Mouse (Mus musculus) erythroblast, embryonic 14.5 days (primary cell): ENCODE measurements around the gene Mrps2.
"Not testable (repeated sequence)": the region's sequence is repeated elsewhere in the genome, so short reads cannot be mapped to it uniquely, and the experiment has no call there.

Experiments used
- GATA1 ChIP-seq: IDR thresholded peaks from 2 replicates; pipeline ENCODE4 v1.6.1; 2012; ENCODE audit warnings: low read length, inconsistent platforms, mixed read lengths
- TAL1 ChIP-seq: IDR thresholded peaks from 3 replicates; pipeline ENCODE4 v1.6.1; 2012; ENCODE audit warnings: low read length, inconsistent platforms, mixed read lengths

GRCm38 (mm10) chr2:28472011-28472410 lies 4.1 kb downstream of the Mrps2 start:
- TF ChIP-seq GATA1, TAL1: not testable (repeated sequence)
